Mouse (Mus musculus) thymus, postnatal 25 days (tissue): ENCODE data around the gene Tceanc.
A peak's percentile ranks its signal among the peaks of the same experiment; 100 is the strongest.

Source experiments
- DNase-seq: peaks from one replicate; pipeline ENCODE4 v3.0.0; 2022

Tceanc gene

DNA sequence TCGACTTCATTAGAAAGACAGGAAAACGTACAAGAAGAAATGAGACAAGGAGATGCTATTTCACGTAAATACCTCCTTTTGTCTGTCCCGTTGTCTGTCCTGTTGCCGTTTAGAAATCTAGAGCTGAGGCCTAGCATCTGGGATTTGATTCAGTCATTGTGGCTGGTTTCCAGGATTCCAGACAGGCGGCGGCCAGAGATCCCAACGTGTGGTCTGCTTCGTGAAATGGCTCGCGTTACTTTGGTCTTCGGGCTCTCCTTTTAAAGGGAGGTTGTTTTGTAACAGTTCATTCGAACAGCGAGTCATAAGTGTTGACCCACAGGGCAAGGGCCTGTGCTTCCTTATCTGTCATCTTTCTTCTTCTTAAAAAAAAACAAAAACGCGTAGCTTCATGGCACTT is at the start of gene Tceanc:
Gene Tceanc (minus strand): TSS at position 223 of the 400 bp plus-strand sequence.
- no peak for DNase-seq

- no peak for DNase-seq
Observed at GRCm38 (mm10) chrX:166565983-166566382, 47.6 kb upstream of the Tceanc start.

GRCm38 (mm10) chrX:166565401-166565800 is 47.0 kb upstream of the Tceanc start:
- no peak for DNase-seq

DNA sequence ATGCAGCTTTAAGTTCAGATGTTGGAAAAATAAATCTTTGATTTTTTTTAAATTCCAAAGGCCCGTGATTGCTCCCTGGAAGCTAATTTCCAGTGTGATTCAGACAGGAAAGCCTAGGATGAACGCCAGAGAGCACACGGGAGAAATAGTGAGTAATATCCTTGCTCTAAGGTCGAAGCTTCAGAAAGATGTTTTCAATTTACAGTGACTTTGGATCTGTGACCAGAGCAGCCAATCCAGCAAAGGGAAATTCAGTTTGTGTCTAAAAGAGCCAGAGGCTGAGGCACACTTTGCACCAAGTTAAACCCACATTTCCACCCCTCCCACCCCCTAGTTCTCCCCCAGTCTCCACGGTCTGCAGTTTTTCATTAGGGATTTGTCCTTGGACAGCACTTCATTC is 46.5 kb upstream of the Tceanc start:
- DNase-seq, result no peak

DNA sequence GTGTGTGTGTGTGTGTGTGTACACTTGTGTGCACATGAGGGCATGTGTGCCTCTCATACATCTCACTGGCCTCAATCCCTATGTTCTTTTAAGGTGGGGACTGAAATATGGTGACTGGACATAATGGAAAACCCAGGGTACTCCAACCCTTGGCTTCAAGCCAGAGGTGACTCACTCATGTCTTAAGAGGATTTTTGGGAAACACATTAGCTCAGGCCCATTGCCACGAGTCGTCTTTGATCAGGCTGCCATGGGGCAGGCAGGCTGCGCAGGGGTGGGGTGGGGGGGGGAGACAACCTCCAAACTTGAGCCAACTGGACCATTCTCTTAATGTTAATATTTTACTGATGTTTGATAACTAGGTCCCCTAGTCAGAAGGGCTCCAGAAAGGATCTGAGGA is 41.0 kb upstream of the Tceanc start:
- DNase-seq, result no peak

DNA sequence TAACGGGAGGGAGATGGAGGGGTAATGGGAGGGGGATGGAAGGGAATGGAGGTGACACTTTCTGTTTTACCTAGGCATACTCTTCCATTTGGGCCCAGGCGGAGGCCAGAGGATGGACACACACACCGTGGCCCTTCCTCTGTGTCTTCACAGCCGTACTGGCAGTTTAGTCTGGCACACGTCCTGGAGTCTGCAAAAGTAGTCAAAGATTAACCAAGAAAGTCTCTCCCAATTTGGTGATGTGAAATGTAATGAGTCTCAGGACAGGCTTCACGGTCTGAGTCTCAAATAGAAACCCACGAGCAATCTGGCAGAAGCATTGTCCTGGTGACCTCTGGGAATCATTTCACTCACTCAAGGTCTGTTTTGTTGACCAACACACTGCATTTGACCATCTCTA is 34.0 kb upstream of the Tceanc start:
- DNase-seq, result no peak

DNA sequence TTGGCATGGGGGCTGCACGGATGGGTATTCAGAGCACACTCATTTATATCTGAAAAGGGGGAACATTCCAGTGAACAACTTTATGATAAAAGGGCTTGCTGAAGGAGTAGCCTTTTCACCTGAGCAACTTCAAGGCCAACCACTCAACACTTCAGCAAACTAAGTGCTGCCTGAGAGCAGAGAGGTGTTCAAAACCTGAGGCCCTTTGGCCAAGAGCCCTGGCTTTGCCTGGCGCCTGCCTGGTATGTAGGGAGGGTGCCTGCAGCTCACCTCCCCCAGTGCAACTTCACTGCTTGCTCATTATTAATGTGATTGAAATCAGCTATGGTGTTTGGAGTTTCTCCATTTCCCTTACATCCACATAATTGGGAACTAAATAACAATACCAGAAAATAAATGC is 28.1 kb upstream of the Tceanc start:
- no peak for DNase-seq

GRCm38 (mm10) chrX:166535138-166535537 is 16.8 kb upstream of the Tceanc start:
- DNase-seq, result no peak

GRCm38 (mm10) chrX:166533432-166533831 is 15.1 kb upstream of the Tceanc start:
- no peak for DNase-seq

- no peak for DNase-seq
Observed at GRCm38 (mm10) chrX:166531671-166532070, 13.3 kb upstream of the Tceanc start.

DNA sequence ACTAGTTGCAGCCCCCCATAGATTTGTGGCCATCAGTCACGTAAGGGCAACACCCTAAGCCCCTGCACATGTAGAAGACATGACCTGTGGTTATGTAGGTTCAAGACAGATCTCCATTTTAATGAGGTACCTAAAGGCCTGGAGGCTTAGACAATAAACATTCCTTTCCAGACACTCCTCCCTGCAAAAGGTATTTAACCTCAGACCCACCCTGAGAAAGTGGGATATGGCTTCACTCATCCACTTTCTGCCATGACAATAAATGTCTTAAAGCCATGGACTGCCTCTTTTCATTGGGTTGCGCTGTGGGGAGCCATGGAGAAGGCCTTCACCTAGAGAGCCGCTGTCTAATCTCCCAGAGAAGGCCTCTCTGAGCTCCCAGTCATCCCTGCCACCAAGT is 9.8 kb upstream of the Tceanc start:
- no peak for DNase-seq

DNA sequence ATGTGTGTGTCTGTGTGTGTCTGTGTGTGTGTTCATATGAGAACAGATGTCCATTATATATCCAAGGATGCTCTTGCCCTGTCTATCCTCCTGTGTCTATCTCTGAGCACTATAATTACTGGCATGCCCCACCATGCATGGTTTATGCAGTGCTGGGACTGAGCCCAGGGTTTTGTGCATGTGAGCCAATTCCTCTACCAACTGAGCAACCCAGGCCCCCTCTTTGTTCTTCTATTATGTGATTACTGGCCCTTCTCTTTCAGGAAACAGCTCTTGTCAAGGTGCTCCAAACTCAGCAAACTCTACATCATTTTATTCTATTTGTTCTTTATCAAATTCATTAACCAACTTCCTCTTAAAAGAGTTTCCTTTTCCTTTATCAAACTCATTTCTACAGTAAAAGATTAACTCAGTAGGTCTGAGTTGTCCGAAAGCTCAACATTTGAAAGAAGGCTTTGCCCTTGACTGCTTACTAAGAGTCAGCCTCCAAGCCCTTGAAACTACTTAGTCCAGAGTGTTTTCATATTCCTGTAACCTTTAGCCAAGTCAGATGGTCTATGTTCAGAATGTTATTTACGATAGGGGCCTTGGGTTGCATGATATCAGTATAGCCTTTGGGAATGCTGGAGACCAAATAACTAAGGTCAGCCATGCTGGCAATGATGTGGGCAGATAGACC is 7.4 kb upstream of the Tceanc start:
- no peak for DNase-seq

DNA sequence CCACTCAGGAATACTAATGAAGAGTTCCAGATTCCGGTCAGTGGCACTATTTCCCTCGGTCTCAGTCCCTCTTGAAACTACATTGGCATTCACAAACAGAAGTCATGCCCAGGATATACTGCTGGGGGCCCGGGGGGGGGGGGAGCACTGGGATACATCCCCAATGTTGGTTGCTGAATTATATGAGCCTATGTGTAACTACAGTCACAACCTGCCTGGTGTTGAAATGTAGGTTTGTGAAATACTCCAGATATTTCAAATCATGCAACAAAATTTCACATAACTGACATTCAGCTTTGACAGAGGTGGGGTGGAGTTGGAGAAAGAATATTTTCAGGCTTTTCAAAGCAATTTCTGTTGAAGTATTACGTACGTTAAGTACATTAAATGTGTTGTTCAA is 2.4 kb upstream of the Tceanc start:
- DNase-seq, result no peak

- no peak for DNase-seq
Observed at GRCm38 (mm10) chrX:166516631-166517030, 1.7 kb downstream of the Tceanc start.

DNA sequence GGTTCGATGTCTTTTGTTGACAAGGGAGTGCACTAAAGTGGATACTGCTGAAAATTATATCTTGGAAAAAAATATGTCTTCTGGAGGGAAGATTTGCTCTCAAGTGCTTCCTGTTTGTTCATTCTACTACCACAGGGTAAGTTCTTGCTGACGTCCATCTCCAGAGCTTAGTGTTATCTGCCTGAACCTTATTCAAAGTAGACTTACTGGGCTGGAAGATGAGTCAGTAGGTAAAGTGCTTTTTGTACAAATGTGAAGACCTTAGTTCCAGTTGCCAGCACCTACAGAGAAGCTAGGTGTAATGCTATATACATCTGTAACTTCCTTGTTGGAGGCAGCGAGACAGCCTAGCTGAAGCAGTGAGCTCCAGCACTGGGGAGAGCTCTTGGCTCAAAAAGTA is 2.4 kb downstream of the Tceanc start:
- no peak for DNase-seq

DNA sequence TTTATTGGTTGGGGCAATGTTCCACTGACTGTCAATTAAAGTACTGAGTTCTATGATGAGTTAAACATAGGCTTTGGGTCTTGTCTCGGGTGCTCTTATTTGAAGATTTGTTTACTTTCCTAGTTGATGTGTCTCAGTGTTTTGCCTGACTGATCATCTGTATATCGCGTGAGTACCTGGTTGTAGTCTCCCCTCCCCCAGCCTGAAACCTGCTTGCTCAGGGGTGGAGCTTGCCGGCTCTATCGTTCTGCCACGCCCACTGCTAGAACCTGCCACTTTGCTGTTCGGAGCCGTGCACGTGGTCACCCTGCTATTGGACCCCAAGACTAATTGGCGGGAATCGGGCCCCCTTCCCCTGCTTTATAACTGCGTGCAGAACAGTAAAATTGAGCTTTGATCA is 4.3 kb downstream of the Tceanc start:
- peak; percentile 19 for DNase-seq

- no peak for DNase-seq
Observed at GRCm38 (mm10) chrX:166512071-166512470, 6.3 kb downstream of the Tceanc start.

DNA sequence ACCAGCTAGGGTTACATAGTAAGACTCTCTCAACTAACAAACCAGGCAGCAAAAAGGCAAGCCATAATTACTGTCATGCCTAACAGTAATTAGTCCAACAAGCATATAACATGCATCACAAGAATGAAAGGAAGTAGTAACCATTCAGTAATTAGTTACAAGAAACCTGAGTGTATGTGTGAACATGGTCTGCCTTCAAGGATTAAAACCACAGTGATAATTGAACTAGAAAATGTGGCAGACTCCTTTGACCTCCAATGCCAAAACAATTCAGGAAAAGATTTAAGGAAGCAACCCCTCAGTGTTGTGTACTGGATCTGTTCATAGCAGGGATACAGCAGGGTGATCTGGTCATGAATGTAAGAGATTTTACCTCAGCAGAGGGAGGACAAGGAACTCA is 7.3 kb downstream of the Tceanc start:
- no peak for DNase-seq

DNA sequence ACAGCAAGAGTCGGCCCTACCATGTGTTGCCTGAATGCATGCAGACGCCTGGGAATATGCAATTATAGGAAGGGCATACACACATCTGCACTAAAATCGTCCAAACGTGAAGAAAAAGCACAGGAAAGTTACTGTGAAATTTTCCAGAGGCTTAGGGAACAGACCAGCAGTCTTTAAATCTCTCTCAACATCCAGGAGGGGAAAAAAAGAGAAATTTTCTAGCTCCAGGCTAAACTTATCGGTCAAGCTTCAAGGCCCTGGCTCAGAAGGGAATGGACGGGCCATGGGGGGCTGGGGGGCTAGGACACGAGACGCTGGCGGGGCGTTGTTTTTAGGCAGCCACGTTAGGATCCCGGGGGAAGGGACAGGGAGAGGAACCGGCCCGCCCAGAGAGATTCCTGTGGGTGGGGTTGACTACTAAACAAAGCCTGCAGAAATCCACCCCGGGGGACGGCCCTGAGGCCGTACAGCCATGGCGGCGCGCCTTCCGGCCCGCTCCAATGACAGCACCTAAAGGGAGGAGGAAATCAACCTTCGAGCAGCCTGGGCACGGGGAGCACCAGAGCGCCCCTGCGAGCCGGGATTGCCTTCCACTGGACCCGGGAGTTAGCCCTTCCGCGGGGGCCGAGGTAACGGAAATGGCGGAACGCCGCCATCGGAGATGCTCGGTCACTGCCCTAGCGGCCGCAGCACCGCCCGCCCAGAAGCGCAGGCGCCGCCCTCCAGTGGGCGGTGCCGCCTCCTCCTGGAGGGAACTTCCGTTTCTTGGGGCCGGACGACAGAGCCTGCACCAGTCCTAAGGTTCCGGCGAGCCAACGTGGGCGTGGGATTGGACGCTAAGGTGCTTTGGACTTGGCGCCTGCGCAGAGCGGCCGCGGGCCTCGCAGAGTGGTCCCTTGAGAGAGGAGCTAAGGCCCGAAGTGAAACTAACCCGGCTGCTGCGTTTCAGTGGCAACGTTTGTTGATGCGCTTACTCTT is 8.3 kb downstream of the Tceanc start:
- DNase-seq, result peak; percentile 91

DNA sequence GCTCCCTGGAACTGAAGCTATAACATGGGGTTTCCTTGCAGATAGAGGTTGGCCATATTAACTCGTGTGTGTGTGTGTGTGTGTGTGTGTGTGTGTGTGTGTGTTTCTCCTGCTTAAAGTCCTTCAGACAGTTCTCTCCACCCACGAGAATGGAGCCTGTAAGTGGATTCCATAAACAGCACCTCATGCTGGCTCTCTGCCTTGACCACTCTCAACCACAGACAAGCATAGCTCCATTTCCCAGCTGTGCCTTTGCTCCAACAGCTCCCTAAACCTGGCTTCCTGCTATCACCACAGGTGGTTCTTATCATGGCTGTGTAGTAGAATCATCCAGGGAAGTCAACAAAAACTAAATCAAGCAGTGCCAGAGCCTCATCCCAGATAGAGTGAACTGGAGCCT is 13.9 kb downstream of the Tceanc start:
- DNase-seq, result no peak

- no peak for DNase-seq
Observed at GRCm38 (mm10) chrX:166499496-166500190, 18.7 kb downstream of the Tceanc start.

GRCm38 (mm10) chrX:166497771-166498170 is 20.6 kb downstream of the Tceanc start:
- DNase-seq, result no peak

DNA sequence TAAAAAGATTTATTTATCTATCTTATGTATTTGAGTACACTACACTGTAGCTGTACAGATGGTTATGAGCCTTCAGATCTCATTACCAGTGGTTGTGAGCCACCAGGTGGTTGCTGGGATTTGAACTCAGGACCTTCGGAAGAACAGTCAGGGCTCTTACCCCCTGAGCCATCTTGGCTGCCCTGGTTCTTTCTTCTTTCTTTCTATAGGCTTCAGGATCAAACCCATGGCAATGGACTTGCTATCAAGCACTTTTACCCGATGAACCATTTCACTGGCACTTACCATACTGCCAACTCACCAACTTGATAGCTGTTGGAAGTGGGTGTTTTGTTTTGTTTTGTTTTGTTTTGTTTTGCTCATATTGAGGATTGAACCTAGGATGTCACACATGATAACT is 23.3 kb downstream of the Tceanc start:
- no peak for DNase-seq
